Mouse (Mus musculus) gastrocnemius, postnatal 36 days (tissue): ENCODE data around the gene Lrrfip1. TPM values are rescaled to one million over a fixed set of nuclear protein-coding genes. Genes with fewer than 3 reads are reported as not detected.
A peak's percentile ranks its signal among the peaks of the same experiment; 100 is the strongest.

Experiments
- DNase-seq, 2 experiments: peaks; one replicate each; pipeline ENCODE4 v3.0.0; 2022
- intact Hi-C: fragments of 180-260 bp; cut with DNase I; formaldehyde crosslinking; loops from one replicate; pipeline ENCODE4 v1.15.1; 2025
- total RNA-seq, 2 experiments: library from RNA; stranded (reverse); gene quantifications; 2 replicates each; pipeline ENCODE4 v1.2.3; 2021

Gene Lrrfip1
- total RNA-seq, 2 experiments from 2014 or later, result 159 to 165 TPM

- intact Hi-C loops, result no loop called here
- DNase-seq, result peak in 1 of 2 experiments; percentile 6
Measured at GRCm38 (mm10) chr1:90995916-90996315, 2.6 kb upstream of the Lrrfip1 start.

GRCm38 (mm10) chr1:90997136-90997535 lies 1.4 kb upstream of the Lrrfip1 start:
- intact Hi-C loops, result no loop called here
- DNase-seq, result peak in 1 of 2 experiments; percentile 6

GRCm38 (mm10) chr1:90997641-90998040 lies 896 bp upstream of the Lrrfip1 start:
- intact Hi-C loops, result no loop called here
- DNase-seq, result peak in 1 of 2 experiments; percentile 10

- DNase-seq, result no peak
- intact Hi-C loops, result no loop called here
Measured at GRCm38 (mm10) chr1:90998891-90999611, 514 bp downstream of the Lrrfip1 start.

- intact Hi-C loops, result loop anchor here (5.0 kb wide), 1 partner anchor 37 kb away; no protein-coding TSS in a partner anchor
- peak in 1 of 2 experiments; percentile 15 for DNase-seq
Measured at GRCm38 (mm10) chr1:90999911-91000601, 1.5 kb downstream of the Lrrfip1 start.

- no peak for DNase-seq
- intact Hi-C loops, result loop anchor here (5.0 kb wide), 1 partner anchor 36 kb away; no protein-coding TSS in a partner anchor
Measured at GRCm38 (mm10) chr1:91001101-91001500, 2.6 kb downstream of the Lrrfip1 start.

GRCm38 (mm10) chr1:91001871-91002539 lies 3.5 kb downstream of the Lrrfip1 start:
- DNase-seq, result no peak
- intact Hi-C loops, result loop anchor here (5.0 kb wide), 1 partner anchor 35 kb away; no protein-coding TSS in a partner anchor

- DNase-seq, result no peak
- intact Hi-C loops, result loop anchor here (5.0 kb wide), 1 partner anchor 35 kb away; no protein-coding TSS in a partner anchor
Measured at GRCm38 (mm10) chr1:91002641-91003040, 4.1 kb downstream of the Lrrfip1 start.

GRCm38 (mm10) chr1:91003522-91004253 lies 5.2 kb downstream of the Lrrfip1 start:
- intact Hi-C loops, result loop anchor here (5.0 kb wide), 1 partner anchor 34 kb away; no protein-coding TSS in a partner anchor
- peak in 1 of 2 experiments; percentile 12 for DNase-seq

- peak in 1 of 2 experiments; percentile 1 for DNase-seq
- intact Hi-C loops, result no loop called here
Measured at GRCm38 (mm10) chr1:91006037-91006436, 7.5 kb downstream of the Lrrfip1 start.

GRCm38 (mm10) chr1:91006708-91007107 lies 8.2 kb downstream of the Lrrfip1 start:
- no peak for DNase-seq
- intact Hi-C loops, result no loop called here

GRCm38 (mm10) chr1:91008147-91008682 lies 9.7 kb downstream of the Lrrfip1 start:
- intact Hi-C loops, result no loop called here
- peak in 1 of 2 experiments; percentile 19 for DNase-seq

GRCm38 (mm10) chr1:91008746-91009145 lies 10.2 kb downstream of the Lrrfip1 start:
- DNase-seq, result peak in 1 of 2 experiments; percentile 6
- intact Hi-C loops, result no loop called here

GRCm38 (mm10) chr1:91009266-91009665 lies 10.7 kb downstream of the Lrrfip1 start:
- DNase-seq, result peak in 1 of 2 experiments; percentile 14

GRCm38 (mm10) chr1:91010216-91010615 lies 11.7 kb downstream of the Lrrfip1 start:
- DNase-seq, result peak in 1 of 2 experiments; percentile 11
- intact Hi-C loops, result no loop called here

More at GRCm38 (mm10) chr1:91009266-91009665, 10.7 kb downstream of the Lrrfip1 start:
- intact Hi-C loops, result no loop called here

GRCm38 (mm10) chr1:91010716-91011115 lies 12.2 kb downstream of the Lrrfip1 start:
- peak in 1 of 2 experiments; percentile 11 for DNase-seq
- intact Hi-C loops, result no loop called here

GRCm38 (mm10) chr1:91011336-91011735 lies 12.8 kb downstream of the Lrrfip1 start:
- intact Hi-C loops, result no loop called here
- DNase-seq, result peak in 1 of 2 experiments; percentile 11

GRCm38 (mm10) chr1:91013803-91014202 lies 15.3 kb downstream of the Lrrfip1 start:
- intact Hi-C loops, result no loop called here
- peak in 1 of 2 experiments; percentile 28 for DNase-seq

GRCm38 (mm10) chr1:91015571-91015970 lies 17.0 kb downstream of the Lrrfip1 start:
- peak in 1 of 2 experiments; percentile 14 for DNase-seq
- intact Hi-C loops, result loop anchor here (5.0 kb wide), 1 partner anchor 33 kb away; no protein-coding TSS in a partner anchor
